ENCODE assay signal across 8 mouse cellular contexts in the genomic region with DNA sequence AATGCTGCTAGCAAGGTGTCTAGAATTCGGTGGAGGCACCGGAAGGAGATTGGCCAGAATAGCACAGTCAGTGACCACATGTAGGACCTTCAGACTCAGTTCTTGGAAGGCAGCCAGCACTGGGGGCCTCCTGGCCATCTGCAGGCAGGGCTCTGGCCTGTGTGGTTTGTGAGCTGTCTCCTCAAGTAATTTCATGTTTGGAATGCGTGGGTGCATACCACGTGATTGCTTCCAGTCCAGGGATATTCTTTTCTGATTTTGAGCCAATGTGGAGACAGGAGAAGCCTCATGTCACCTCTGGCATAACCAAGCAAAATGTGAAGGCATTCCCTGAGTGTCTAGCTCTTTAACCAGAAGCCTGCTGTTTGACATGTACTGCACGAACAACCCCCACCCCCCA. TPM values are rescaled to one million over a fixed set of nuclear protein-coding genes. Genes with fewer than 3 reads are reported as not detected.
DNase-seq lines count a peak whose midpoint lies in the region; ATAC-seq lines count a peak whose summit lies in the region.

No protein-coding gene starts in this region.

- 28% methylated on average over 5 of the region's 5 CpGs for WGBS in intestine, embryonic 15.5 days
- 10% methylated on average over 5 of the region's 5 CpGs for WGBS in lung, embryonic 16.5 days
- 68% methylated on average over 5 of the region's 5 CpGs for WGBS in neural tube, embryonic 15.5 days

- H3K9ac ChIP-seq in intestine, embryonic 15.5 days, result no peak overlapping the region
- H3K9ac ChIP-seq in lung, embryonic 16.5 days (ENCODE audit: low read length), result no peak overlapping the region
- no peak overlapping the region for H3K9ac ChIP-seq in neural tube, embryonic 15.5 days (replicated peaks)

- no peaks in the 10 kb centered on the region for H3K9me3 ChIP-seq in intestine, embryonic 15.5 days
- H3K9me3 ChIP-seq in lung, embryonic 16.5 days (ENCODE audit: control insufficient read depth, low read length), result no peaks in the 10 kb centered on the region
- no peaks in the 10 kb centered on the region for H3K9me3 ChIP-seq in neural tube, embryonic 15.5 days (replicated peaks)

- H3K27ac ChIP-seq in intestine, embryonic 15.5 days, result no peak overlapping the region
- no peak overlapping the region; the same call in 1 of the 2 replicates for H3K27ac ChIP-seq in lung, embryonic 16.5 days (ENCODE audit: low read length)
- no peak overlapping the region for H3K27ac ChIP-seq in neural tube, embryonic 15.5 days (replicated peaks)

- H3K36me3 ChIP-seq in intestine, embryonic 15.5 days, result no peaks in the 10 kb centered on the region
- H3K36me3 ChIP-seq in lung, embryonic 16.5 days (ENCODE audit: control insufficient read depth, insufficient read depth, low read length), result no peaks in the 10 kb centered on the region
- H3K36me3 ChIP-seq in neural tube, embryonic 15.5 days, result no peaks in the 10 kb centered on the region

- peaks cover 26% of the 10 kb centered on the region for H3K4me1 ChIP-seq in intestine, embryonic 15.5 days (replicated peaks)
- peaks cover 21% of the 10 kb centered on the region for H3K4me1 ChIP-seq in lung, embryonic 16.5 days (replicated peaks; ENCODE audit: control insufficient read depth, insufficient read depth, low read length)
- H3K4me1 ChIP-seq in neural tube, embryonic 15.5 days, result peaks cover 15% of the 10 kb centered on the region

- no peak overlapping the region for H3K4me3 ChIP-seq in intestine, embryonic 15.5 days (replicated peaks)
- H3K4me3 ChIP-seq in lung, embryonic 16.5 days (ENCODE audit: low read length), result no peak overlapping the region
- H3K4me3 ChIP-seq in neural tube, embryonic 15.5 days (replicated peaks), result no peak overlapping the region

- DNase-seq in MN1 (ENCODE audit: low spot score), result peak; percentile 87
- DNase-seq in adrenal gland, adult 8-10 months, result peak; percentile 58
- DNase-seq in fat pad, adult 2 months (ENCODE audit: extremely low read depth, low read depth, low spot score), result peak; percentile 37
- DNase-seq in frontal cortex, postnatal 36 days (ENCODE audit: low spot score in 2 of 2), result no peak

- no peaks in the 10 kb centered on the region for H3K27me3 ChIP-seq in intestine, embryonic 15.5 days (replicated peaks)
- no peaks in the 10 kb centered on the region for H3K27me3 ChIP-seq in lung, embryonic 16.5 days (ENCODE audit: control insufficient read depth, insufficient read depth, low read depth, low read length)
- no peaks in the 10 kb centered on the region for H3K27me3 ChIP-seq in neural tube, embryonic 15.5 days (replicated peaks)

- H3K4me2 ChIP-seq in intestine, embryonic 15.5 days (replicated peaks), result no peak overlapping the region
- H3K4me2 ChIP-seq in lung, embryonic 16.5 days (ENCODE audit: low read depth, low read length), result no peak overlapping the region
- no peak overlapping the region for H3K4me2 ChIP-seq in neural tube, embryonic 15.5 days

- peak; percentile 57; the same call in 1 of the 2 replicates for ATAC-seq in intestine, embryonic 15.5 days
- peak; percentile 65 for ATAC-seq in lung, embryonic 16.5 days (ENCODE audit: low read depth)
- ATAC-seq in neural tube, embryonic 15.5 days (ENCODE audit: low FRiP score), result no peak
- no peak for ATAC-seq in erythroid progenitor cell, adult 5-6 weeks (replicated peaks; ENCODE audit: low FRiP score, poor library complexity, severe bottlenecking)

RNA-seq across cellular contexts. Expression of a gene that starts 28.8 kb away (rescaled TPM):
- 10 to 100 TPM; 33.0 to 88.6 (median 61.0) TPM for total RNA-seq in adrenal gland, adult 8-10 months (2022)
- polyA plus RNA-seq in intestine, embryonic 15.5 days (2015; fragmentation: Nextera tagmentation; extraction: Ambion mirVana), result 16.9 and 18.8 TPM in 2 replicates
- 71.6 and 75.7 TPM in 2 replicates for polyA plus RNA-seq in lung, embryonic 16.5 days (2015; fragmentation: Nextera tagmentation; extraction: Ambion mirVana)
- polyA plus RNA-seq in neural tube, embryonic 15.5 days (2015; fragmentation: Nextera tagmentation; extraction: Ambion mirVana), result 23.7 and 25.1 TPM in 2 replicates
- not detected in 2 replicates for total RNA-seq in erythroid progenitor cell, adult 5-6 weeks (2015; ENCODE audit: low replicate concordance)
- total RNA-seq in erythroid progenitor cell, adult 5-6 weeks (2017; ENCODE audit: low replicate concordance), result not detected in 2 replicates

Comparison
In these comparisons a context has a peak if more than half of its experiments do, and no peak if none do; other contexts are left out.
1. DNase-seq: peak in MN1 (single experiment), adrenal gland, adult 8-10 months (single experiment) and fat pad, adult 2 months (single experiment); none in frontal cortex, postnatal 36 days (0 of 2).
2. ATAC-seq: peak in intestine, embryonic 15.5 days (single experiment) and lung, embryonic 16.5 days (single experiment); none in neural tube, embryonic 15.5 days (single experiment) and erythroid progenitor cell, adult 5-6 weeks (single experiment).